Mouse (Mus musculus): Measurements from ENCODE around the gene Spon1. TPM values are rescaled to one million over a fixed set of nuclear protein-coding genes. Genes with fewer than 3 reads are reported as not detected.

The Spon1 gene
- polyA plus RNA-seq, 1 experiment from 2014 or later = 3.2 TPM

- peak; percentile 100 for TF ChIP-seq CTCF (IDR thresholded peaks at IDR 0.05; ENCODE audit: low read depth)
- Histone ChIP-seq H3K4me3 (ENCODE audit: low read depth, low read length) (no peak overlapping the region), H3K9me3 (ENCODE audit: control insufficient read depth) (no peaks in the 10 kb centered on the region), H3K4me1 (replicated peaks; ENCODE audit: control insufficient read depth, insufficient read depth, low read length) (no peaks in the 10 kb centered on the region), H3K4me2 (replicated peaks; ENCODE audit: low read depth) (no peak overlapping the region), H3K27ac (ENCODE audit: low read depth, low read length) (no peak overlapping the region), H3K9ac (ENCODE audit: low read depth, low read length) (no peak overlapping the region), H3K36me3 (ENCODE audit: control insufficient read depth, insufficient read depth) (no peaks in the 10 kb centered on the region), H3K27me3 (replicated peaks; ENCODE audit: control insufficient read depth, insufficient read depth, low read length) (no peaks in the 10 kb centered on the region)
- WGBS = 17% methylated on average over 1 of the region's 1 CpGs
- no peak for ATAC-seq
Observed at GRCm38 (mm10) chr7:113759212-113759611, 6.6 kb upstream of the Spon1 start.

DNA sequence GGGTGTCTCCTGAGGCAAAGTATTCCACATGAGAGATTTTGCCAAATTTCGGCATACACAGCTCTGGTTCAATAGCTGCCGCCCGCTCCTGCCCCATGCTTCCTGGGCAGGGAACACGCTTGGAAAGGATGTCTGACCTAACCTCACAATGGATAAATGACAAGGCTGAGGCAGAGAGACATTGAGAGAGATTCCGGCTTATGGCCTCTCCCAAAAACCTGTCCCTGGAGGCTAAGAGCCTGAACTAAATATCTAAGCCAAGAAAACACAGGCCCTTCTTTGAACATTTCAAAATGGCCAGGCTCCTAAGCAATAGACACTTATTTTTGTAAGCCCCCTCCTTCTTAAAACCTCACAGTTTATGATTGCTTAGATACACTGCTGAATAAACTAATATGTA is 665 bp upstream of the Spon1 start:
- Histone ChIP-seq H3K4me2 (replicated peaks; ENCODE audit: low read depth) (no peak overlapping the region), H3K9me3 (ENCODE audit: control insufficient read depth) (no peaks in the 10 kb centered on the region), H3K27ac (ENCODE audit: low read depth, low read length) (no peak overlapping the region), H3K36me3 (ENCODE audit: control insufficient read depth, insufficient read depth) (no peaks in the 10 kb centered on the region), H3K4me3 (ENCODE audit: low read depth, low read length) (peak overlapping the region; percentile 50; the same call in 1 of the 2 replicates), H3K27me3 (replicated peaks; ENCODE audit: control insufficient read depth, insufficient read depth, low read length) (peaks cover 26% of the 10 kb centered on the region), H3K9ac (ENCODE audit: low read depth, low read length) (no peak overlapping the region), H3K4me1 (replicated peaks; ENCODE audit: control insufficient read depth, insufficient read depth, low read length) (no peaks in the 10 kb centered on the region)
- ATAC-seq = no peak
- TF ChIP-seq CTCF (IDR thresholded peaks at IDR 0.05; ENCODE audit: low read depth) = no peak
- WGBS = 96% methylated on average over 5 of the region's 5 CpGs

GRCm38 (mm10) chr7:113766498-113766941 is 722 bp downstream of the Spon1 start:
- Histone ChIP-seq H3K27me3 (replicated peaks; ENCODE audit: control insufficient read depth, insufficient read depth, low read length) (peaks cover 26% of the 10 kb centered on the region), H3K4me3 (ENCODE audit: low read depth, low read length) (peak overlapping the region; percentile 50), H3K9me3 (ENCODE audit: control insufficient read depth) (no peaks in the 10 kb centered on the region), H3K4me1 (replicated peaks; ENCODE audit: control insufficient read depth, insufficient read depth, low read length) (no peaks in the 10 kb centered on the region), H3K4me2 (replicated peaks; ENCODE audit: low read depth) (peak overlapping the region; percentile 94), H3K9ac (ENCODE audit: low read depth, low read length) (0 out of 2 replicates have a peak overlapping the region, but pooled peaks have one; percentile 26), H3K27ac (ENCODE audit: low read depth, low read length) (no peak overlapping the region), H3K36me3 (ENCODE audit: control insufficient read depth, insufficient read depth) (no peaks in the 10 kb centered on the region)
- TF ChIP-seq CTCF (IDR thresholded peaks at IDR 0.05; ENCODE audit: low read depth) = no peak
- no peak for ATAC-seq
- 2% methylated on average over 27 of the region's 27 CpGs for WGBS

- Histone ChIP-seq H3K9me3 (ENCODE audit: control insufficient read depth) (no peaks in the 10 kb centered on the region), H3K27ac (ENCODE audit: low read depth, low read length) (no peak overlapping the region), H3K4me3 (ENCODE audit: low read depth, low read length) (no peak overlapping the region), H3K4me1 (replicated peaks; ENCODE audit: control insufficient read depth, insufficient read depth, low read length) (no peaks in the 10 kb centered on the region), H3K9ac (ENCODE audit: low read depth, low read length) (no peak overlapping the region), H3K27me3 (replicated peaks; ENCODE audit: control insufficient read depth, insufficient read depth, low read length) (peaks cover 26% of the 10 kb centered on the region), H3K36me3 (ENCODE audit: control insufficient read depth, insufficient read depth) (no peaks in the 10 kb centered on the region), H3K4me2 (replicated peaks; ENCODE audit: low read depth) (no peak overlapping the region)
- ATAC-seq = no peak
- TF ChIP-seq CTCF (IDR thresholded peaks at IDR 0.05; ENCODE audit: low read depth) = no peak
- WGBS = 41% methylated on average over 6 of the region's 6 CpGs
Observed at GRCm38 (mm10) chr7:113767546-113767945, 1.7 kb downstream of the Spon1 start.

GRCm38 (mm10) chr7:113768174-113768935 is 2.6 kb downstream of the Spon1 start:
- Histone ChIP-seq H3K9me3 (ENCODE audit: control insufficient read depth) (no peaks in the 10 kb centered on the region), H3K4me1 (replicated peaks; ENCODE audit: control insufficient read depth, insufficient read depth, low read length) (no peaks in the 10 kb centered on the region), H3K4me2 (replicated peaks; ENCODE audit: low read depth) (no peak overlapping the region), H3K27me3 (replicated peaks; ENCODE audit: control insufficient read depth, insufficient read depth, low read length) (peaks cover 26% of the 10 kb centered on the region), H3K9ac (ENCODE audit: low read depth, low read length) (no peak overlapping the region), H3K27ac (ENCODE audit: low read depth, low read length) (no peak overlapping the region), H3K36me3 (ENCODE audit: control insufficient read depth, insufficient read depth) (no peaks in the 10 kb centered on the region), H3K4me3 (ENCODE audit: low read depth, low read length) (no peak overlapping the region)
- no peak for TF ChIP-seq CTCF (IDR thresholded peaks at IDR 0.05; ENCODE audit: low read depth)
- 67% methylated on average over 6 of the region's 6 CpGs for WGBS
- ATAC-seq = no peak

DNA sequence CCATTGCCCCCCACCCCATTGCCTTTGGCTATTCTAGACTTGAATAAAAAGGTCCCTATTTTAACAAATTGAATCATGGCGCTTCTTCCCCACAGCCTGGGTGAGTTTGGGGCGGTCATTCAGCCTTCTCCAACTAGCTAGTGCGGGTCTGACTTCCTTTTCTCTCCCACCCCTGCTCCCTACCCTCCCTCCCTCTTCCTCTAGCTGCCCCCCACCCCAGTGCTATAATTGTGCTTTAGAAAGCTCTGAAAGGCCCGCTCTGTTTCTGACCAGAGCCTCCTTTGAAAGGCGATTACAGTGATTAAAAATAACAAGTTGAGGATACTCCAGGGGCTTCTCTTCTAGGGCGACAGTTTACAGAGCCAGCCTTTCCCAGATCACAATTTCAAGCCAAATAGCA is 3.5 kb downstream of the Spon1 start:
- ATAC-seq = no peak
- H3K4me1 ChIP-seq (replicated peaks; ENCODE audit: control insufficient read depth, insufficient read depth, low read length) = no peaks in the 10 kb centered on the region
- peaks cover 26% of the 10 kb centered on the region for H3K27me3 ChIP-seq (replicated peaks; ENCODE audit: control insufficient read depth, insufficient read depth, low read length)
- H3K27ac ChIP-seq (ENCODE audit: low read depth, low read length) = no peak overlapping the region
- no peak overlapping the region for H3K4me2 ChIP-seq (replicated peaks; ENCODE audit: low read depth)
- H3K9ac ChIP-seq (ENCODE audit: low read depth, low read length) = no peak overlapping the region
- no peaks in the 10 kb centered on the region for H3K9me3 ChIP-seq (ENCODE audit: control insufficient read depth)
- 54% methylated on average over 6 of the region's 6 CpGs for WGBS
- TF ChIP-seq CTCF (IDR thresholded peaks at IDR 0.05; ENCODE audit: low read depth) = no peak
- H3K4me3 ChIP-seq (ENCODE audit: low read depth, low read length) = no peak overlapping the region
- H3K36me3 ChIP-seq (ENCODE audit: control insufficient read depth, insufficient read depth) = no peaks in the 10 kb centered on the region

Measured in intestine, postnatal 0 days (tissue).